Mouse (Mus musculus): Measurements from ENCODE around the gene Cadm2. TPM values are rescaled to one million over a fixed set of nuclear protein-coding genes. Genes with fewer than 3 reads are reported as not detected.
A peak's percentile ranks its signal among the peaks of the same experiment; 100 is the strongest.

The Cadm2 gene
- polyA plus RNA-seq, 1 experiment from 2014 or later = 65.6 TPM

- H3K4me2 ChIP-seq (ENCODE audit: low read depth, low read length) = no peak overlapping the region
- no peaks in the 10 kb centered on the region for H3K36me3 ChIP-seq (ENCODE audit: control insufficient read depth, insufficient read depth, low read length)
- H3K27me3 ChIP-seq (ENCODE audit: control insufficient read depth, insufficient read depth, low read length) = no peaks in the 10 kb centered on the region
- ATAC-seq (ENCODE audit: low read depth) = no peak
- no peaks in the 10 kb centered on the region for H3K4me1 ChIP-seq (ENCODE audit: control insufficient read depth, insufficient read depth, low read length)
- H3K9ac ChIP-seq (replicated peaks; ENCODE audit: low read depth, low read length) = no peak overlapping the region
- 85% methylated on average over 5 of the region's 5 CpGs for WGBS
- no peaks in the 10 kb centered on the region for H3K9me3 ChIP-seq (ENCODE audit: control insufficient read depth, low read length)
- H3K27ac ChIP-seq (ENCODE audit: low read depth, low read length) = no peak overlapping the region
- no peak overlapping the region for H3K4me3 ChIP-seq (ENCODE audit: low read depth, low read length)
Measured at GRCm38 (mm10) chr16:67243598-67243997, 377.1 kb downstream of the Cadm2 start.

- 19% methylated on average over 1 of the region's 1 CpGs for WGBS
- Histone ChIP-seq H3K4me2 (ENCODE audit: low read depth, low read length) (no peak overlapping the region), H3K4me1 (ENCODE audit: control insufficient read depth, insufficient read depth, low read length) (no peaks in the 10 kb centered on the region), H3K27me3 (ENCODE audit: control insufficient read depth, insufficient read depth, low read length) (no peaks in the 10 kb centered on the region), H3K9me3 (ENCODE audit: control insufficient read depth, low read length) (no peaks in the 10 kb centered on the region), H3K36me3 (ENCODE audit: control insufficient read depth, insufficient read depth, low read length) (no peaks in the 10 kb centered on the region), H3K9ac (replicated peaks; ENCODE audit: low read depth, low read length) (no peak overlapping the region), H3K27ac (ENCODE audit: low read depth, low read length) (no peak overlapping the region), H3K4me3 (ENCODE audit: low read depth, low read length) (no peak overlapping the region)
- no peak for ATAC-seq (ENCODE audit: low read depth)
Measured at GRCm38 (mm10) chr16:67234862-67235261, 385.8 kb downstream of the Cadm2 start.

DNA sequence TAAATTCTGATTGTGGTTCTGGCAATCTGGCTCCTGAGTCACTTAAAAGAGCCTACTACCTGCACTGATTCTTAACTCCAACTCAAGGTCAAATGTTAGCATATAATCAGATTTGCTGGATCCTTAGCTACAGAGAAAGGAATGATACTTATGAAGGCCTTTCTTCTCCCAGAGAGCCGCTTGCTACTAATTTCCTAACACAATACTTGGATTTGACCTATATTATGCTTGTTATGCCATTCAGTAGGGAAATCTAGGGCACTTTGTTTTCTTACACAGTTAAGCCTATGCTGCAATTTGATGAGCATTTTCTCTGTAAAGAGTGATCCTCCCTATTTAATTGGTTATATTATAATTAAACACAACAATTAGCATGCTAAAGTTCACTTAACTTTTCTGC lies 394.0 kb downstream of the Cadm2 start:
- no peak for ATAC-seq (ENCODE audit: low read depth)

GRCm38 (mm10) chr16:67203329-67203728 lies 417.4 kb downstream of the Cadm2 start:
- H3K27me3 ChIP-seq (ENCODE audit: control insufficient read depth, insufficient read depth, low read length) = no peaks in the 10 kb centered on the region
- H3K4me2 ChIP-seq (ENCODE audit: low read depth, low read length) = no peak overlapping the region
- no peak overlapping the region for H3K4me3 ChIP-seq (ENCODE audit: low read depth, low read length)
- no peaks in the 10 kb centered on the region for H3K4me1 ChIP-seq (ENCODE audit: control insufficient read depth, insufficient read depth, low read length)
- H3K27ac ChIP-seq (ENCODE audit: low read depth, low read length) = no peak overlapping the region
- H3K9me3 ChIP-seq (ENCODE audit: control insufficient read depth, low read length) = no peaks in the 10 kb centered on the region
- no peak for ATAC-seq (ENCODE audit: low read depth)
- H3K36me3 ChIP-seq (ENCODE audit: control insufficient read depth, insufficient read depth, low read length) = no peaks in the 10 kb centered on the region
- H3K9ac ChIP-seq (replicated peaks; ENCODE audit: low read depth, low read length) = no peak overlapping the region

More for the DNA sequence above, 394.0 kb downstream of the Cadm2 start:
- Histone ChIP-seq H3K4me2 (ENCODE audit: low read depth, low read length) (no peak overlapping the region), H3K27me3 (ENCODE audit: control insufficient read depth, insufficient read depth, low read length) (no peaks in the 10 kb centered on the region), H3K9me3 (ENCODE audit: control insufficient read depth, low read length) (no peaks in the 10 kb centered on the region), H3K4me3 (ENCODE audit: low read depth, low read length) (no peak overlapping the region), H3K36me3 (ENCODE audit: control insufficient read depth, insufficient read depth, low read length) (no peaks in the 10 kb centered on the region), H3K27ac (ENCODE audit: low read depth, low read length) (no peak overlapping the region), H3K9ac (replicated peaks; ENCODE audit: low read depth, low read length) (no peak overlapping the region), H3K4me1 (ENCODE audit: control insufficient read depth, insufficient read depth, low read length) (no peaks in the 10 kb centered on the region)
- 86% methylated on average over 1 of the region's 1 CpGs for WGBS

DNA sequence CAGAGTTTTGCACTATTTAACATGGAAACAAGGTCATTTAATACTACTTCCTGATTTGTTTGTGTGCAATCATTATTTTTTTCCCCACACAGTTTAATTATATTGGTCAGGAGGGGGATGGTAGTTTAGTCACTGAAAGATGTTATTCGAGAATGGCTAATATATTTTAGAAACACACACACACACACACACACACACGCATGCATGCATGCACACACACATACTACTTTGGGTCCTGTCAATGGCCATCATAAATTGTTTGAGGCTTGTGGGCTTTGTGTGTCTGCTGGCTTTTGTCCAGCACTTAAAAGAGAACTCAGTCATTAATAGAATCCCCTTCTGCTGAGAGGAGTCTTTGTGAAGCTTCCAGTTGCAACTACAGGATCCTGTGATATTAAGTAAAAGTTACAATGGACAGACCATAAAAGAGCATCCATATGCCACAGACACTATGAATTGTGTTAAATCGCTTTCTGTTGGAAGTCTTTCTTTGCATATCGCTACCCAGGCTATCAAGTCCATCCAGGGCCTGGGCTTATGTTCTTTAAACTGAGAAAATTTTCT lies 427.8 kb downstream of the Cadm2 start:
- Histone ChIP-seq H3K4me1 (ENCODE audit: control insufficient read depth, insufficient read depth, low read length) (peaks cover 5% of the 10 kb centered on the region), H3K27me3 (ENCODE audit: control insufficient read depth, insufficient read depth, low read length) (no peaks in the 10 kb centered on the region), H3K36me3 (ENCODE audit: control insufficient read depth, insufficient read depth, low read length) (no peaks in the 10 kb centered on the region), H3K9ac (replicated peaks; ENCODE audit: low read depth, low read length) (no peak overlapping the region), H3K9me3 (ENCODE audit: control insufficient read depth, low read length) (no peaks in the 10 kb centered on the region), H3K4me3 (ENCODE audit: low read depth, low read length) (no peak overlapping the region), H3K27ac (ENCODE audit: low read depth, low read length) (no peak overlapping the region), H3K4me2 (ENCODE audit: low read depth, low read length) (no peak overlapping the region)
- ATAC-seq (ENCODE audit: low read depth) = 0 out of 2 replicates have a peak, but pooled peaks have one; percentile 31
- 30% methylated on average over 4 of the region's 4 CpGs for WGBS

- Histone ChIP-seq H3K9me3 (ENCODE audit: control insufficient read depth, low read length) (no peaks in the 10 kb centered on the region), H3K36me3 (ENCODE audit: control insufficient read depth, insufficient read depth, low read length) (no peaks in the 10 kb centered on the region), H3K9ac (replicated peaks; ENCODE audit: low read depth, low read length) (no peak overlapping the region), H3K4me1 (ENCODE audit: control insufficient read depth, insufficient read depth, low read length) (peaks cover 5% of the 10 kb centered on the region), H3K4me2 (ENCODE audit: low read depth, low read length) (no peak overlapping the region), H3K27ac (ENCODE audit: low read depth, low read length) (no peak overlapping the region), H3K4me3 (ENCODE audit: low read depth, low read length) (no peak overlapping the region), H3K27me3 (ENCODE audit: control insufficient read depth, insufficient read depth, low read length) (no peaks in the 10 kb centered on the region)
- peak; percentile 34; the same call in 1 of the 2 replicates for ATAC-seq (ENCODE audit: low read depth)
- 20% methylated on average over 2 of the region's 2 CpGs for WGBS
Measured at GRCm38 (mm10) chr16:67192395-67192794, 428.3 kb downstream of the Cadm2 start.

GRCm38 (mm10) chr16:67186322-67186721 lies 434.4 kb downstream of the Cadm2 start:
- Histone ChIP-seq H3K4me3 (ENCODE audit: low read depth, low read length) (no peak overlapping the region), H3K36me3 (ENCODE audit: control insufficient read depth, insufficient read depth, low read length) (no peaks in the 10 kb centered on the region), H3K27ac (ENCODE audit: low read depth, low read length) (no peak overlapping the region), H3K27me3 (ENCODE audit: control insufficient read depth, insufficient read depth, low read length) (no peaks in the 10 kb centered on the region), H3K4me2 (ENCODE audit: low read depth, low read length) (no peak overlapping the region), H3K9me3 (ENCODE audit: control insufficient read depth, low read length) (no peaks in the 10 kb centered on the region), H3K4me1 (ENCODE audit: control insufficient read depth, insufficient read depth, low read length) (no peaks in the 10 kb centered on the region), H3K9ac (replicated peaks; ENCODE audit: low read depth, low read length) (no peak overlapping the region)
- ATAC-seq (ENCODE audit: low read depth) = no peak
- 85% methylated on average over 1 of the region's 1 CpGs for WGBS

DNA sequence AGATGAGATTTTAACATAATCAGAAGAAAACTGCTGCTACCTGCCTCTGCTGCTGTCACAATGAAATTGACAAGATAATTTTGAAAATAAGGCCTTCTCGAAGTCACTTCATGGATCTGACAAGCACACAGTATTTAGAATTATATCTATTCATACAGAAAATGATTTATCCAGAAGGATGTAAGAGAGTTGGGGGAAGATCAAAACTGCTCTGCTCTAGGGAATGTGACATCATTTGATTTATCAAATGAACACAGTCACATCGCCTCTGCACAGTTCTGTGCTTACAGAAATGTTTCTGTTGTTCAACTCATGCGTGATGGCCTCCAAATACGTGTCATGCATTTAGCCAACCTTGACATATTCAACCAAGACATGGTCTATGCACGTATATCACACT lies 437.8 kb downstream of the Cadm2 start:
- WGBS = 67% methylated on average over 5 of the region's 5 CpGs
- H3K27me3 ChIP-seq (ENCODE audit: control insufficient read depth, insufficient read depth, low read length) = no peaks in the 10 kb centered on the region
- no peaks in the 10 kb centered on the region for H3K9me3 ChIP-seq (ENCODE audit: control insufficient read depth, low read length)
- no peaks in the 10 kb centered on the region for H3K4me1 ChIP-seq (ENCODE audit: control insufficient read depth, insufficient read depth, low read length)
- ATAC-seq (ENCODE audit: low read depth) = no peak
- H3K36me3 ChIP-seq (ENCODE audit: control insufficient read depth, insufficient read depth, low read length) = no peaks in the 10 kb centered on the region
- H3K4me2 ChIP-seq (ENCODE audit: low read depth, low read length) = no peak overlapping the region
- no peak overlapping the region for H3K4me3 ChIP-seq (ENCODE audit: low read depth, low read length)
- H3K27ac ChIP-seq (ENCODE audit: low read depth, low read length) = no peak overlapping the region
- no peak overlapping the region for H3K9ac ChIP-seq (replicated peaks; ENCODE audit: low read depth, low read length)

DNA sequence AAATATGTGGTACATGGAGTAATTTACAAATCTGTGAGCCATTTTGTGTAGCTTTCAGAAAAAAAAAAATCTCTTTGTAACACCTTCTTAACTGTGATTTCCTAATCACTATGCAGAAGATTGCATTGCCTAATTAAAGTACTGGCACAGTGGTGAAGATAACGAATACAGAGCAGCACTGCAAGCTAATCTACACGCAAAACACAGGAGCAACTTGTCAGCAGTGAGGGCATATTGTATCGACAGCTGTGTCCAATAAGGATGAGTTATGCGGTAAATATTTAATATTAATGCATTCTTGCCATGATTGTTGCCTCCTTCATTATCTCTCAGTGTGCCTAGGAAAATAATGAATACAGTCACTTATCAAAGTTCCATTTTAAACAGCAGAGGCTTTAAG lies 445.3 kb downstream of the Cadm2 start:
- no peak overlapping the region for H3K27ac ChIP-seq (ENCODE audit: low read depth, low read length)
- 47% methylated on average over 4 of the region's 4 CpGs for WGBS
- no peaks in the 10 kb centered on the region for H3K36me3 ChIP-seq (ENCODE audit: control insufficient read depth, insufficient read depth, low read length)
- no peak overlapping the region for H3K4me3 ChIP-seq (ENCODE audit: low read depth, low read length)
- no peaks in the 10 kb centered on the region for H3K4me1 ChIP-seq (ENCODE audit: control insufficient read depth, insufficient read depth, low read length)
- ATAC-seq (ENCODE audit: low read depth) = peak; percentile 38; the same call in 1 of the 2 replicates
- no peaks in the 10 kb centered on the region for H3K9me3 ChIP-seq (ENCODE audit: control insufficient read depth, low read length)
- H3K9ac ChIP-seq (replicated peaks; ENCODE audit: low read depth, low read length) = no peak overlapping the region
- no peak overlapping the region for H3K4me2 ChIP-seq (ENCODE audit: low read depth, low read length)
- no peaks in the 10 kb centered on the region for H3K27me3 ChIP-seq (ENCODE audit: control insufficient read depth, insufficient read depth, low read length)

Data from neural tube, embryonic 14.5 days (tissue).